Mouse (Mus musculus) hindbrain, embryonic 11.5 days (tissue): ENCODE measurements around the gene Tom1l2. TPM values are rescaled to one million over a fixed set of nuclear protein-coding genes. Genes with fewer than 3 reads are reported as not detected.

Source experiments
- ATAC-seq: fragments of 200-750 bp; cut with Nextera tagmentation; 2 replicates; pipeline ENCODE4 v1.8.0; 2017; ENCODE audit warnings: mild to moderate bottlenecking, moderate TSS enrichment, moderate library complexity; ENCODE audit not compliant: low FRiP score
- DNase-seq: peaks from one replicate; pipeline ENCODE4 v3.0.0-alpha.2; 2015; ENCODE audit warnings: low spot score
- H3K27ac ChIP-seq: fragments of 300-500 bp; sonication (generic); 2 replicates; pipeline ENCODE4 v1.5.1; 2014; ENCODE audit warnings: mild to moderate bottlenecking, low read depth, low read length
- H3K27me3 ChIP-seq: fragments of 300-500 bp; sonication (generic); 2 replicates; pipeline ENCODE4 v1.6.1; 2014; ENCODE audit warnings: mild to moderate bottlenecking, low read length, moderate library complexity, mixed read lengths; ENCODE audit not compliant: control insufficient read depth, insufficient read depth
- H3K36me3 ChIP-seq: fragments of 300-500 bp; sonication (generic); 2 replicates; pipeline ENCODE4 v1.6.1; 2014; ENCODE audit warnings: mild to moderate bottlenecking, low read length, moderate library complexity, mixed read lengths; ENCODE audit not compliant: control insufficient read depth, insufficient read depth
- H3K4me1 ChIP-seq: fragments of 300-500 bp; sonication (generic); replicated peaks from 2 replicates; pipeline ENCODE4 v1.6.1; 2014; ENCODE audit warnings: low read length, mixed read lengths; ENCODE audit not compliant: control insufficient read depth, insufficient read depth
- H3K4me2 ChIP-seq: fragments of 300-500 bp; sonication (generic); replicated peaks from 2 replicates; pipeline ENCODE4 v1.6.1; 2014; ENCODE audit warnings: mild to moderate bottlenecking, low read depth, low read length
- H3K4me3 ChIP-seq: fragments of 300-500 bp; sonication (generic); 2 replicates; pipeline ENCODE4 v1.5.1; 2014; ENCODE audit warnings: low read depth, low read length
- H3K9ac ChIP-seq: fragments of 300-500 bp; sonication (generic); 2 replicates; pipeline ENCODE4 v1.6.1; 2014; ENCODE audit warnings: low read depth, low read length
- H3K9me3 ChIP-seq: fragments of 300-500 bp; sonication (generic); 2 replicates; pipeline ENCODE4 v1.6.1; 2016; ENCODE audit warnings: low read length; ENCODE audit not compliant: control insufficient read depth
- WGBS: fragments of 180-500 bp; shearing (Covaris S2); extraction: QIAGEN DNeasy Blood & Tissue Kit; methylation state at CpG from one replicate; pipeline ENCODE4 v1.1.7; 2014; 5-methylcytosine and 5-hydroxymethylcytosine counted together
- polyA plus RNA-seq: library from polyadenylated mRNA; unstranded; fragments of >200 nt; fragmentation: Nextera tagmentation; extraction: Ambion mirVana; gene quantifications from 2 replicates; pipeline ENCODE4 v1.2.1, GENCODE M21; 2014

Gene Tom1l2
- 13.9 and 15.8 TPM in 2 replicates for polyA plus RNA-seq

DNA sequence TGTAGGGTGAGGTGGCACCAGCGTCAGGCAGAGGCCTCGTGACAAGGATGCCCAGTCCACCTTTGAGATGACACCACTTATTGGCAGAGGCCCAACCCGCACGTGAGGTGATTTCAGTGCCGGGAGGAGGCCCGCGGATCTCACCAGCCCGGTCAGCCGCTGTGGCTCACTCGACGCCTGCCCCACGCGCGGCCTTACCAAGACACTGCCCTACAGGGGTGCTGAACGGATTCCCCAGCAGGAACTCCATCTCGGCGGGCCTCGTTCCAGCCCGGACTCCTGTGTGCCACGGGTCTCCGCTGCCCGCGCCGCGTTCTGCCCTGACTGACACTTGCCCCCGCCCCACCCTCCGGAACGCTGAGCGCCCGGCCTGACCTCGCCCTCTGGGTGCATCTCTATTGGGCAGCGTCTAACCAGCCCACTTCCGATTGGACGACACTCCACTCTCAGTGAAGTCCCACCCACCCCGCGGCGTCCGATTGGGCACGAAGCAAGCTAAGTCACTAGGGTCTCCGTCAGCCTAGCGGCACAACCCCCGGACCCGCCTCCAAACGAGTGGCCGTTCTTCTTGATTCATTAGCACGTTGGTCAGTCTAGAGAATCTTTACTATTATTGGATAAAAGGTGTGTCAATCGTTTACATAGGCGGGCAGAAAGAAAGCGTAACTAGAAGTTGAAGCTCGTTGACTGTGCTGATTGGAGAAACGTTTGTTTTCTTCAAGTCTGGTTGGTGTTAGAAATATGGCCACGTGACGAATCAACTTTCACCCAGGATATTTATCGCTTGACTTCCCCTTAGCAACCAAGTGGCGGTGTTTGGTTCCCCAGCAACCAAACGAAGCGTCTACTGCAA is at the start of gene Tom1l2, which contains the start of gene Drc3:
Gene Tom1l2 (minus strand): TSS at position 347 of the 853 bp plus-strand sequence.
Gene Drc3 (plus strand): TSS at position 771 of the 853 bp plus-strand sequence.
- WGBS, result under 1% methylated on average over 57 of the region's 57 CpGs

DNA sequence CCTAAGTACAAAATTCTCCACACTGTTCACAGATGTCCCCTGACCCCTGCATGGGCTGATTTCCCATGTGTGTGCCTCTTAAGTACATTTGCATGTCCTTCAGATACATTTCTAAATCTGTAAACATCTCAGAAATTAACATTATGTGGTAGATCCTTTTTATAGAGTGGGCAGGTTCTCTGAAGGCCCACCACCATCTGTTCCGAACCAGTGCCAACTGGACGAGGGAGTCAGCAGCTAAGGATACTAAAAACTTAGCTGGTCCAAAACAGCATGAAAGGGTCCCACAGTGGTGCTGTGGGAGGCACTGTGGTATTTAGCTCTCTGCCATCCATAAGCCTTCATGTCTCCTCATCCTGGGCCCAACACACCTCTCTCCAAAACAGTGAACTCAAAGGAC is 44.5 kb upstream of the Tom1l2 start:
- DNase-seq, result no peak
- H3K4me3 ChIP-seq, result no peak overlapping the region
- no peak for ATAC-seq
- H3K4me1 ChIP-seq, result no peaks in the 10 kb centered on the region
- no peaks in the 10 kb centered on the region for H3K36me3 ChIP-seq
- 93% methylated on average over 2 of the region's 2 CpGs for WGBS
- no peaks in the 10 kb centered on the region for H3K27me3 ChIP-seq
- no peak overlapping the region for H3K9ac ChIP-seq
- no peak overlapping the region for H3K27ac ChIP-seq
- no peaks in the 10 kb centered on the region for H3K9me3 ChIP-seq
- no peak overlapping the region for H3K4me2 ChIP-seq

More for the DNA sequence above, at the start of gene Tom1l2, which contains the start of gene Drc3:
- Histone ChIP-seq H3K4me3 (peak within 1 kb of the TSS; percentile 55), H3K4me2 (peak within 1 kb of the TSS; percentile 93), H3K36me3 (no peaks in the 10 kb centered on the region), H3K4me1 (peaks cover 6% of the 10 kb centered on the region; the same call in 1 of the 2 replicates), H3K9ac (peak within 1 kb of the TSS; percentile 66), H3K27ac (peak within 1 kb of the TSS; percentile 58; the same call in 1 of the 2 replicates), H3K9me3 (no peaks in the 10 kb centered on the region), H3K27me3 (no peaks in the 10 kb centered on the region)
- peak; percentile 98 for DNase-seq
- peak; percentile 100 for ATAC-seq

DNA sequence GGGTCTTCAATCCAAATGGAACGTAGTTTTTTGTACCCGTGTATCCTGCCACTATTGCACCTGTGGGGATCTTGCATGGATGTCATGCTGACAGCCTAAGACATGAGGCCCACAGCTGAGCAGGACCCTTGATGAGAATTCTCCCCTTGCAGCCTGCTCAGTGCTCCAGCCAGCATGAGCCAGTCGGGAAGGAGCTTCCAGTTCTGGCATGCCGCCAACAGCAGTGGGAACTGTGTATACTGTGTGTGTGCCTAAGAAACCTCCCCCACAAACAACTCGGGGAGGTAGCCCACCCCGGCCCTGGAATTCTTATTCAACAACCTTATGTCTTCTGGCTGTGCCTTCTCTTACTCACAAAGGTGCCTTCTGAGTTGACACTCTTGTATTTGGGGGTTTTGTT is 43.8 kb upstream of the Tom1l2 start:
- DNase-seq (no peak), ATAC-seq (no peak)
- no peaks in the 10 kb centered on the region for H3K36me3 ChIP-seq
- no peak overlapping the region for H3K9ac ChIP-seq
- H3K4me3 ChIP-seq, result no peak overlapping the region
- H3K4me2 ChIP-seq, result no peak overlapping the region
- H3K27me3 ChIP-seq, result no peaks in the 10 kb centered on the region
- H3K27ac ChIP-seq, result no peak overlapping the region
- 83% methylated on average over 6 of the region's 6 CpGs for WGBS
- H3K9me3 ChIP-seq, result no peaks in the 10 kb centered on the region
- H3K4me1 ChIP-seq, result no peaks in the 10 kb centered on the region

DNA sequence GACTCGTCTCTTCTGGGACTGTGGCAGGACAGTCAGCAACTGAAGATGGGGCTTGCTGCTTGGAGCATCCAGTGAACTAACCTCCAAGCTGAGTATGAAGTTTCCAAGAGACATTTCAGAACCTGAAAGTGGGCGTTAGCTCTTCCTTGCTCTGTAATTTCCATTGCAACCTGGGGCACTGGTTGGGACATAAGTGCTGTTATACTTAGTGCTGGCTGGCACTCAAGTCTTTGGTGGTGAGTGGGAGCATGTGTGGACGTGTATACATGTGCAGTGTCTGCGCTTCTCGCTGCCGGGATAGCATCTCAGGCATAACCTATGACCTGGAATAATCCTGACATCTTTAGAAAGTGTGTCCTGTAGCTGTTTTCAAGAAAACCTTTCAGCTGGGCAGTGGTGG is 38.6 kb upstream of the Tom1l2 start:
- no peaks in the 10 kb centered on the region for H3K36me3 ChIP-seq
- no peaks in the 10 kb centered on the region for H3K9me3 ChIP-seq
- no peak overlapping the region for H3K9ac ChIP-seq
- no peak overlapping the region for H3K4me3 ChIP-seq
- DNase-seq (no peak), ATAC-seq (no peak)
- no peaks in the 10 kb centered on the region for H3K27me3 ChIP-seq
- H3K4me1 ChIP-seq, result no peaks in the 10 kb centered on the region
- H3K27ac ChIP-seq, result no peak overlapping the region
- no peak overlapping the region for H3K4me2 ChIP-seq
- WGBS, result 86% methylated on average over 6 of the region's 6 CpGs

DNA sequence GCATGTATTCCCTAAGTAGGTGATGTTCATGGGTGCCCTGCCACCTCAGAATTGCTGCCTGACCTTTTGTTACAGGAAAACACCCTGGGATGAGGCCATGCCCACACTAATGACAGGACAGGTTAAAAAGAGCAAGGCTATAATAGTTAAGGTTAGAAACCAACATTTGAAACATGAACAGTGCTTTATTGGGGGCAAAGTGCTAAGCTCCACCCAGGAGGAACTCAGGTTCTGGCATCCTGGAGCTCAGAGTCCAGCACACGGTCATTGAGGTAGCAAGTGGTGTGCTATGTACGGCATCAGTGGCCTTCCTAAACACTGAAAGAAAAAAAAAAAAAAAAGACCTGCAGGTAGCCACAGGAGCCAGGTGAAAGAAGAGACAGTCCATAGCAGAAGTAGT is 35.2 kb upstream of the Tom1l2 start:
- peaks cover 7% of the 10 kb centered on the region; the same call in 1 of the 2 replicates for H3K4me1 ChIP-seq
- H3K36me3 ChIP-seq, result no peaks in the 10 kb centered on the region
- DNase-seq (no peak), ATAC-seq (no peak)
- no peaks in the 10 kb centered on the region for H3K9me3 ChIP-seq
- no peak overlapping the region for H3K27ac ChIP-seq
- H3K4me2 ChIP-seq, result no peak overlapping the region
- H3K9ac ChIP-seq, result no peak overlapping the region
- 89% methylated on average over 2 of the region's 2 CpGs for WGBS
- no peak overlapping the region for H3K4me3 ChIP-seq
- H3K27me3 ChIP-seq, result peaks cover 2% of the 10 kb centered on the region; the same call in 1 of the 2 replicates

DNA sequence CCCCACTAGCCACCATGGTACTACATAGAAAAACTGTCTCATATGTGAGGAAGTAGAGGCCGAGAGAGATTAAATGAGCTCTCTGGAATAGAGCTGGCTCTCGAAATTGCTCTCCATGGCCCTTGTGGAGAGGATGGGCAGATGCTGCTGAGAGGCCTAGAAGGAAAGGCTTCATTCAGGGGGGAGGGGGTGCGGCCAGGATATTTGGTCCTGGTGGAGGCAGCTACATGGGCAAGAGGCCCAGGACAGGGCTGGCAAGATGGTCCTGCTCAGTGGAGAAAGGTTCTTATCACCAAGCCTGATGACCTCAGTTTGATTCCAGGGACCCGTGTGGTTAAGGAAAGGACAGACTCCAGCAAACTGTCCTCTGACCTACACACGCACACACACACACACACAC is 33.2 kb upstream of the Tom1l2 start:
- Histone ChIP-seq H3K4me2 (no peak overlapping the region), H3K36me3 (no peaks in the 10 kb centered on the region), H3K4me1 (peaks cover 7% of the 10 kb centered on the region; the same call in 1 of the 2 replicates), H3K9ac (no peak overlapping the region), H3K4me3 (no peak overlapping the region), H3K9me3 (no peaks in the 10 kb centered on the region), H3K27ac (no peak overlapping the region), H3K27me3 (peaks cover 2% of the 10 kb centered on the region; the same call in 1 of the 2 replicates)
- DNase-seq (no peak), ATAC-seq (no peak)
- 87% methylated on average over 5 of the region's 5 CpGs for WGBS

DNA sequence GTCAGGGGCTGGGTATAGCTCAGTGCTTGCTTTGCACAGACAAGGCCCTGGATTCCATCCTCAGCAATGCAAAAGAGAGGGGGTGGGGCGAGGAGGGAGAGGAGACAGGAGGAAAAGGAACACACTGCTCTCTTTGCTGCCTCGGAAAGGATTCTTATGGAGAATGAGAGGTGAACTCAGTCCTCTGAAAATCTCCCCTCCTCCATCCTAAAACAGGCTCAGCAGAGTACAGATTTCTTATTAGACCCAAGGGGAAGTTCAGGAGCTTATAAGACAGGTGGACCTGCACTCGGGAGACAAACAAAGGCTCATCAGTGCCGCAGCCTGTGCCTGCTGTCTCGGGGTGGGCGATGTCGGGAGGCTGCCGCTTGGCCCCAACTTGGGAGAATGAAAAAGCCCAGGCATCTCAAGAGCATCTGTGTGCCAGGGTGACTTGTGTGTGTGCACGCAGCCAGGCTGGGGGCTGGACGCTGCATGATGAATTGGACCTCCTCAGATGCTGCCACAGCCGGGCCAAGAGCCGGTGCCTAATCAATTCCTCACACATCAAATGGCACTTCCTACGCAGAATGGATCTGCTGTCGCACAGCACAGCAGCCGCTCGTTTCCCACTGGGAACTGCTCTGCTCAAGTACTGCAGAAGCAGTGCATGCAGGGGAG is 32.2 kb upstream of the Tom1l2 start:
- Histone ChIP-seq H3K9ac (peak overlapping the region; percentile 64), H3K27me3 (peaks cover 2% of the 10 kb centered on the region; the same call in 1 of the 2 replicates), H3K9me3 (no peaks in the 10 kb centered on the region), H3K36me3 (no peaks in the 10 kb centered on the region), H3K4me2 (peak overlapping the region; percentile 44), H3K4me3 (no peak overlapping the region), H3K4me1 (peaks cover 7% of the 10 kb centered on the region; the same call in 1 of the 2 replicates), H3K27ac (peak overlapping the region; percentile 87)
- DNase-seq (peak; percentile 63), ATAC-seq (peak; percentile 78)
- 1% methylated on average over 16 of the region's 16 CpGs for WGBS

DNA sequence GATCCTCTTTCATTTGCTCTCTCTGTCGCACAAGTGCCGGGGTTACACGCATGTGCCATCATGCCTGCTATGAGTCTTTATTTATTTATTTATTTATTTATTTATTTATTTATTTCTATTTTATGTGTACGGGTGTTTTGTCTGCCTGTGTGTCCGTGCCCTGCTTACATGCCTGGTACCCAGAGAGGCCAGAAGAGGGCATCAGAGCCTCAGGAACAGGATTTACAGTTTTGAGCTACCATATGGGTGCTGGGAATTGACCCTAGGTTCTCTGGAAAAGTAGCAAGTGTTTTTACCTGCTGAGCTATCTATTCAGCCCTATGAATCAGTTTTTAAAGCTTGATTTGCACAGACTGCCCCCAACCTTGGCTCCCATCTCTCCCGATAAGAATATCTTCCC is 30.8 kb upstream of the Tom1l2 start:
- H3K4me3 ChIP-seq, result no peak overlapping the region
- no peak for ATAC-seq
- H3K9me3 ChIP-seq, result no peaks in the 10 kb centered on the region
- no peak overlapping the region for H3K9ac ChIP-seq
- no peak overlapping the region for H3K27ac ChIP-seq
- peaks cover 2% of the 10 kb centered on the region; the same call in 1 of the 2 replicates for H3K27me3 ChIP-seq
- DNase-seq, result no peak
- peaks cover 7% of the 10 kb centered on the region; the same call in 1 of the 2 replicates for H3K4me1 ChIP-seq
- H3K4me2 ChIP-seq, result no peak overlapping the region
- H3K36me3 ChIP-seq, result no peaks in the 10 kb centered on the region
- WGBS, result 94% methylated on average over 6 of the region's 6 CpGs
